Mouse (Mus musculus) left cerebral cortex, adult 18-20 months (tissue): ENCODE measurements around the gene Tbcb. TPM values are rescaled to one million over a fixed set of nuclear protein-coding genes. Genes with fewer than 3 reads are reported as not detected.
A peak's percentile ranks its signal among the peaks of the same experiment; 100 is the strongest.
"Not testable (repeated sequence)": the region's sequence is repeated elsewhere in the genome, so short reads cannot be mapped to it uniquely, and the experiment has no call there.

ENCODE experiments used
- DNase-seq, 2 experiments: peaks; one replicate each; pipeline ENCODE4 v3.0.0; 2021 to 2022; ENCODE audit warnings: low spot score in 2 of 2, mixed read lengths in 1 of 2
- long read RNA-seq, 2 experiments: library from polyadenylated mRNA; stranded (forward); transcript quantifications; one replicate each; pipeline ENCODE4 v2.0.0; 2021
- total RNA-seq, 2 experiments: library from RNA; stranded (reverse); gene quantifications; 2 replicates each; pipeline ENCODE4 v1.2.3; 2021

Tbcb gene
- total RNA-seq: 100 to 1,000 TPM; 127 to 141 TPM
- long read RNA-seq, experiment 1, transcript Tbcb-201 (6 exons, 1,416 nt): major isoform, 69 of 74 reads
- long read RNA-seq, experiment 1, partial matches to known transcripts: 2 of 74 reads
- long read RNA-seq, experiment 1, other reads (novel, unspliced or antisense): 3 of 74 reads
- long read RNA-seq, experiment 2, transcript Tbcb-201 (6 exons, 1,416 nt): major isoform, 72 of 77 reads
- long read RNA-seq, experiment 2, partial matches to known transcripts: 3 of 77 reads
- long read RNA-seq, experiment 2, other reads (novel, unspliced or antisense): 2 of 77 reads

DNA sequence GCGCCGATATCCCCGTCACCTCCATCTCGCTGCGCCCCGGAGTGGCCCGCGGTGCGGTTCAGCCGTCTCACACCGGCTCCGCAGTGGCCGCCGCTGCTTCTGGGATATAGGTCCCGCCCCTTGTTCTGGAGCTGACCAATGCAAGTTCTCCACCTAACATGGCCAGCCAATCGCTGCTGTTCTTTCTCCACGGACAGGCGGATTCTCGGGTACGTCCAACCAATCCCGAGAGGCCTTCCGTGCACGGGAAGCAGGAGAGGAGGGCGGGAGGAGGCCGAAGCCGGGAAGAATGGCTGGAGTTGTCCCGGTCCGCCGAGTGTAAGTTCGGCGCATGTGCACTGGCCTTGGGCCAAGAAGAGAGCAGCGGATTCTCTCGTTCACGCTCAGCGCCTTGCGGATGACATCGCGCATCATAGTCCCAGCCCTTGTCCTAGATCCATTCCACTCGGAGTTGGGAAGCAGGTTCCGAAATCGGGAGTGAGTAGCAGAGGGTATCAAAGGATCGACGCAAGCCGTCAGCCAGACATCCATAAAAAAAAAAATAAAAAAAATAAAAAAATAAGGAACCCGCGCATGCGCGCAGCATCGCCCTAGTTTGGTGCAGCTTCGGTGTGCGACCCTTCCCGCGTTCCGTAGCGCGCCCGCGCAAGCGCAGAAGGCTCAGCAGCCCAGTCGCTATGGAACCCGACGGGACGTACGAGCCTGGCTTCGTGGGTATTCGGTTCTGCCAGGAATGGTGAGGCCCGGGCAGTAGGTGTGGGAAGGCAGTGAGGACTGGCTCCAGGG, at the start of gene Tbcb, which contains the start of gene Polr2i:
Gene Tbcb, minus strand, starts transcription at position 604 of the 786 bp plus-strand sequence.
Gene Polr2i, plus strand, starts transcription at position 280 of the 786 bp plus-strand sequence.
- peak; percentile 98 to 99 for DNase-seq

DNA sequence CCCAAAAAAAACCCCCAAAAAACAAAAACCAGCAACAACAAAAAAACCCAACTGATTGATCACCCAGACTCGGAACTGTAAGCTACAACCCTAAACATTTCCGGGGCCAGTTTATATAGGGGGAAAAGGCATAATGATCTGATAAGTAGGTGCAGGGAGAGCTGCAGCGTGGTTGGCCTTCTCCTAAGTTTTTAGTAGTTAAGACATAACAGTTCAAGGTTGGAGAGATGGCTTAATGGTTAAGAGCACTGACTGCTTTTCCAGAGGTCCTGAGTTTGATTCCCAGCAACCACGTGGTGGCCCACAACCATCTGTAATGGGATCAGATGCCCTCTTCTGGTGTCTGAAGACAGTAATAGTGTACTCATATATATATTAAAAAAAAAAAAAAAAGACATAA, 49.5 kb upstream of the Tbcb start:
- no peak for DNase-seq

DNA sequence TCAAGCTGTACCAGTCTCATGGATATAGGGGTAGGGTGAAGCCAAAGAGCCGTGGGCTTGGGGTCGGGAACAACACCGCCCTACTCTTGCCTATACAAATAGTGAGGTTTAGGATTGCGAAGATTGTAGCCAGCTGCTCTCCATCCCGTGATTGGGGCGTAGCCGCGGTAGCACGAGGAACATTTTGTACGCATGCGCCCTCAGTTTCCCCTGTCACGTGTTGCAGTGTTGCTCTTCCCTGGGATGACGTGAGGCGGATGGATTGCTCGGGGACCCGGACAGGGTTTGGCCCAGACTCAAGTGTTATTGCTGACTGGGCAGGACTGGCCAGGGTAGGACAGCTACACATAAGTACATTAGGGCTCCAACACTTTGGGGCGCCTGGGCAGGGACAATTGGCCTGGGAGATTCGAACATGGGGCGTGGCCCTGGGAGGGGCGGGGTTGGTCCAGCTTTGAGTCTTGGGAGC, 48.6 kb upstream of the Tbcb start:
- peak; percentile 80 to 84 for DNase-seq

GRCm38 (mm10) chr7:30279951-30280669, 48.0 kb upstream of the Tbcb start, which contains the start of the genes Thap8 and Wdr62:
Gene Thap8, plus strand, starts transcription at chr7:30280094.
Gene Wdr62, minus strand, starts transcription at chr7:30280419.
- peak; percentile 81 to 91 for DNase-seq

DNA sequence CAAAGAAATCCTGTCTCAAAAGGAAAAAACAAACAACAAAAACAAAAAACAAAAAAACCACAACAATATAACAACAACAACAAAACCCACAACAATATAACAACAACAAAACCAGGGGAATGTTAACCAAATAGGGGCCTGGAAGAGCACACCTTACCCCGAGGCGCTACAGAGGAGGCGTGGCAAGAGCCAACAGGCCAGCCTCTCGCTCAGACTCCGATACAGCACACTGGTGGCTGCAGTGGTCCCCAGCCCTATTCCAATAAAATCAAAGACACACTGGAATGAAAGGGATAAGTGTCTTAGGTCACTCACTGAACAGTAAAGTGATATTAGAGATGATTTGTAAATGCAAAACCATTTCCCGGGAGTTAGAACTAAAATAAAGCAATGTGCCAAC, 47.5 kb upstream of the Tbcb start:
- no peak for DNase-seq

DNA sequence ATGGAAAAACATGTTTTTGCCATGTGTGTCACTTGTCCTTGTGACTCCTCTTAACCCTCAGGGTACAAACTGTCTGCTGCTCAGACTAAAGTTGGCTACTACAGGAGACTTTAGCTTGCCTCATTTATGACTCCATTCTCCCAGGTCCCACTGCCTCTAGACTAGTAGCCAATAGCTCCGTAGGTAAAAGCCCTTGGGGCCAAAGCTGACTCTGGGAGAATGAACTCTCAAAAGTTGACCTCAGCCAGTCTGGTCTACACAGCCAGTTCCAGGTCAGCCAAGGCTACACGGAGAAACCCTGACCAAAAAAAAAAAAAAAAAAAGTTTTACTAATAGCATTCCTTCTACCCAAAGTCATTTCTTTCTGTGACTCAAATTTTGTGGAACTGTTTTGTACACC, 46.8 kb upstream of the Tbcb start:
- DNase-seq: no peak

DNA sequence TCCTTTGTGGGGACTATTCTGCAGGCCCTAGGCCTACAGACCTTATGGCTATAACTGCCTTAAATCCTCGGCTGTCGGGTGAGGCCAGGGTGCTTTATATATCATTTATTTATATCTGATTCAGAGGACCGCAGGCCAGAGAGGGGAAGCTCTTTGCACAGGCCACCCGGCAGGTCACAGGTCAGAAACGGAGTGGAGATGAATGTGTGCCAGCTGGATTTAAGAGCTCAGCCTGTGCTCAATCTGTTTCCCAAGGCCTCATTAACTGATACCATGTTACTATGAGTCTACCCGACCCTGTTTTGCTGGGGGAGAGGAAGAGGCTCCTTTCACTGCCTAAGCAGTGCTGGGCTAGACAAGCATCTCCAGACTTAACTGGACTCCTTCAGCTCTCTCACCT, 42.3 kb upstream of the Tbcb start:
- DNase-seq: no peak

- DNase-seq: no peak
These were observed 37.6 kb upstream of the Tbcb start for GRCm38 (mm10) chr7:30269641-30270040.

- no peak for DNase-seq
These were observed 34.7 kb upstream of the Tbcb start for GRCm38 (mm10) chr7:30266780-30267179.

- DNase-seq: no peak
These were observed 33.9 kb upstream of the Tbcb start for GRCm38 (mm10) chr7:30265935-30266334.

DNA sequence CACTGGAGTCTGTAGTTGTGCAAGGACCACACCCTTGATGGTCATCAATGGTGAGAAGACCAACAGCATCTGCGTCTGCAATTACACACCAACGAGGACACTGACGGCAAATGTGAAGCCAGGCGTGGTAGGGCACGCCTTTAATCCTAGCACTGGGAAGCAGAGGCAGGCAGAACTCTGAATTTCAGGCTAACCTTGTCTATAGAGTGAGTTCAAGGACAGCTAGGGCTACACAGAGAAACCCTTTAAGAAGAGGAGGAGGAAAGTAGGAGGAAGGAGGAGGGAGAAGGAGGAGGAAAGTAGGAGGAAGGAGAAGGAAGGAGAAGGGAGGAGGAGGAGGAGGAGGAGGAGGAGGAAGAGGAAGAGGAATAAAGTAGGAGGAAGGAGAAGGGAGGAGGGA, 33.5 kb upstream of the Tbcb start:
- DNase-seq: no peak

GRCm38 (mm10) chr7:30265041-30265440, 33.0 kb upstream of the Tbcb start:
- DNase-seq: no peak

- no peak for DNase-seq
These were observed 20.2 kb upstream of the Tbcb start for GRCm38 (mm10) chr7:30251956-30252954.

GRCm38 (mm10) chr7:30237374-30237773, 5.3 kb upstream of the Tbcb start:
- DNase-seq: not testable (repeated sequence)

GRCm38 (mm10) chr7:30235625-30236024, 3.6 kb upstream of the Tbcb start, which contains the start of gene Ovol3:
Gene Ovol3, minus strand, starts transcription at chr7:30235725.
- DNase-seq: no peak

- no peak for DNase-seq
These were observed 3.0 kb upstream of the Tbcb start for GRCm38 (mm10) chr7:30235091-30235490.

DNA sequence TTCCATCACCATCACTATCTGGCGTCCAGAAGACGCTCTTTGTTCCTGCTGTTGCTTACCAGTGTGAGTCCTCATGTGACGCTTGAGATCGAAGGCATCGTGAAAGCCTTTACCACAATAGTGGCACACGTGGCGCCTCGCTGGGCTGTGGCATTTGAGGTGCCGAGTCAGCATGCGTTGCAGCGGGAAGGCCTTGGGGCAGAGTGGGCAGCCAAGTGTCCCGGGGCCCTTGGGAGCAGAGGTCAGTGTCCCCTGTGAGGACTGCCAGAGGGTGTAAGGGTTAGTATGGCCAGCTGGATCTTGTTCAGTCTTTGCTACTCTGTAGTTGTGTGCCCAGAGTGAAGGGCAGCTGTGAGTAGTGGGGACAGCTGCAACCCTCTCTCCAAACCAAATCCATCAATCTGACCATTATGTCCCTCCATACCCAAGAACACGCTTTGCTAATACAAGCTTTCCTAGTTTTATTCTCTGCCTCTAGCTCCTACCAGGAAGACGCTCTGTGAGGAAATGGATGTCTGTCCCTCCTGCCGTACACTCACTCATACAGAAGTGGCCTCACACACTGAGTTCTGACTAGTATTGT, 2.3 kb upstream of the Tbcb start:
- no peak for DNase-seq

DNA sequence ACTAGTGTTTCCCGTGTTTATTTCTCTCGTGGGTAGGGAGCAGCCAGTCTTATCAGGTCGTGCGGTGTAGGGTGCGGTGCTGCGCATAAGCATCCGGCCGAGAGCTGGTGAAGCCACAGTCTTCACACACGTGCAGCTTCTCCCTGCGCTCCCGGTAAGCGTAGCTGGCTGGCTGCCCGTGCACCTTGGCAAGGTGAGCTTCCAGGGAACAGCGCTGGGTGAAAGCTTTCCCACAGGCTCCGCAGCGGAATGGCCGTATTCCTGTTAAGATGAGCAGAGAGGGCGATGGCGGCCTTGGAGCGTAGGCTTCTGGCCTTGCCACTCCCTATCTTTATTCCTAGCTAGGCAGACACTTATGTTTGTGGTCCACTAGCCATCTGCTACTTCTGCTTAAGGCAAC, 1.3 kb upstream of the Tbcb start:
- DNase-seq: peak in 1 of 2 experiments; percentile 15

DNA sequence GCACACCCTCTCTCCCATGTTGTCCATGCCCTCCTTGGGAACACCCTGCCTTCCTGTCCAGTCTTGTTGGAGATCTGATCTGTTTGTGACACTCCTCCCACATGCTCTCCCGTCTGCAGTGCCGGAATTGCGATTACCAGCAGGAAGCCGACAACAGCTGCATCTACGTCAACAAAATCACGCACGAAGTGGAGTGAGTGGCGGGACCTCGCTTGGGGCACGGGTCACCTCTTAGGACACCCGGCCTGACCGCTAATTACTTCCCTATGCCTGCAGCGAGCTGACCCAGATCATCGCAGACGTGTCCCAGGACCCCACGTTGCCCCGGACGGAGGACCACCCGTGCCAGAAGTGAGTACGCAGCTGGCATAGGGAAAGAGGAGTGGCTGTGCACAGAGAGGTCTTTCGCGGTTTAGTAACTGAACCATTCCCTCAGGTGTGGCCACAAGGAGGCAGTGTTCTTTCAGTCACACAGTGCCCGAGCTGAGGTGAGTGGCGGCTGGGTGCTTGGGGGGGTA, 618 bp upstream of the Tbcb start:
- peak; percentile 29 to 40 for DNase-seq

- DNase-seq: no peak
These were observed 774 bp downstream of the Tbcb start for GRCm38 (mm10) chr7:30231328-30231668.
